Mouse (Mus musculus): Measurements from ENCODE around the gene Haus2.

Haus2 gene

DNA sequence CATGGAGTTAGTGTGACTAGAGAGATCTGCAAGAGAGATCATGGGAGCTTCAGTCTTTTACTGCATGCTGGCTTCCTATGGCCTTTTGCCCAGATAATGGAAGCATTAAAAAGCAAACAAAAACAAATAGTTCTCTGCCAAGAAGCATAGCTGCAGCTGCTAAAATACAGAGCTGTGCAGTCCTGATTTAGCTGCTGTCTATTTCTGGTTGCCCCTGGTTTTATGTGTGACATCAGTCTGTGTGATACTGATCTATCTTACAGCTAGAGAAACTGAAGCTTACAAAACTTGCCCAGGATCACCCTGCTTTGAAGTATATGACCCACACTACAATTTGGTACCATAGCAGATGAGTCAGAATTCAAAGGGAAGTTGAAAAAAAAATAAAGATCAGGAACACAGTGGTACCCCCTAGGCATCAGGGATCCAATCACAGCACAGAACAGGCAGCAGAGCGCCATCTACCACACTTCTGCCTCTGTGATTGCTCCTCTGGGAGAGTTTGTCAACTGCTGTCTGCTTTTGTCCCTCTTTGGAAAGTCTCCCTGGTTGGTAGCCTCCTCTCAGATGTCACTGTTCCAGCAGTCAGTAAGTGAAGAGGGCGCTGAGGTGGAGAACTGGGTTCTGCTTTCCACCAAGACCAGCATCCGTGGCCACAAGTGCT, 54.4 kb downstream of the Haus2 start:
- DNase-seq (ENCODE audit: low read depth): peak; percentile 37

DNA sequence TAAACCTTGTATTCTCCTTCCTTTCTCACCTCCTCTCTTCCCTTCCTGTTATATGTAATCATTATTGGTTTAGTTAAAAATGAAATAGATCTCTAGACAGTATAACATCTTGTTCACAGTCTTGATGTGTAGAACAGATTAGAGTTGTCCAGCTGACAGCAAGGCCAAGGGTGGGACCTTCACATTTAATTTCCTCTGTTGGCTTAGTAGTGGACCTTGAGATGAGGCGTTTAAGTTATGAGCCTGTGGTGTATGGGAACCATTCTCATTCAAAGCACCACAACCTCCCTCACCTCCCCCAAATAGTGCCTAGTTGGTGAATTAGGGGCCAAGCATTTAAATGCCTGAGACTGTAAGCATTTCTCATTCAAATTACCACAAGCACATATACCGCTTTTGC, 58.3 kb downstream of the Haus2 start:
- no peak for DNase-seq (ENCODE audit: low read depth)

DNA sequence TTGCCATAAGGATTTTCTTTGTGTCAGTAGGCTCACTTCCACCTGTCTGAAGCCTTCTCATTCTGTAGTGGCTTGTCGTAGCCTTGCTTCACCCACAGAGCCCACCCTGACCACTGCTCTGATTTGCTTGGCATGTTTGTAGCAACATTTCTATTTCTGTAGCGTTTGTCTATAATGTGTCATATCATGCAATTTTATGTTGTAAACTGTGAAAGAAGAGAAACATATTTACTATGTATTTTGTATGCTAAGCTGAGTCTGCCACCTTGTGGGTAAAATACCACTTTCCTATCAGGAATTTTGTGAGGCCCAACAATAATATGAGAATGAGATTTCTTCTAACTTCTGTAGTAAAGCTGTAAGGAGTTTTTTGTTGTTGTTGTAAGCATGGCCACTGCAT, 61.1 kb downstream of the Haus2 start:
- peak; percentile 60 for DNase-seq (ENCODE audit: low read depth)

Measured in NIH3T3 (cell line).